In genomic region chr10:69645311-69645802, GRCm38 (mm10) we compare ENCODE assay signal across 25 mouse cellular contexts.
A peak's percentile ranks its signal among the peaks of the same experiment; 100 is the strongest.
DNase-seq lines count a peak whose midpoint lies in the region; ATAC-seq and TF ChIP-seq lines count a peak whose summit lies in the region.
"Had no signal": no experiment of that assay in that cellular context is flagged by ENCODE, and none has a peak within 500 bp of the region (broad histone marks: within the 10 kb centered on the region; RNA-seq: fewer than 3 reads in every experiment).

No protein-coding gene starts in this region.

- H3K4me2 ChIP-seq in heart, embryonic 13.5 days, result peak overlapping the region; percentile 11; the same call in 1 of the 2 replicates
- no peak overlapping the region for H3K4me2 ChIP-seq in midbrain, embryonic 11.5 days
- no peak overlapping the region for H3K4me2 ChIP-seq in midbrain, embryonic 16.5 days (ENCODE audit: low read length)
- H3K4me2 ChIP-seq: hindbrain, embryonic 15.5 days; limb, embryonic 12.5 days; midbrain, embryonic 12.5 days; neural tube, embryonic 13.5 days had no signal

- H3K36me3 ChIP-seq in heart, embryonic 13.5 days, result no peaks in the 10 kb centered on the region
- no peaks in the 10 kb centered on the region for H3K36me3 ChIP-seq in midbrain, embryonic 11.5 days (ENCODE audit: control insufficient read depth, insufficient read depth, low read length)
- H3K36me3 ChIP-seq in midbrain, embryonic 16.5 days (ENCODE audit: control insufficient read depth, insufficient read depth, low read length), result no peaks in the 10 kb centered on the region
- no peaks in the 10 kb centered on the region for H3K36me3 ChIP-seq in MEL (ENCODE audit: control insufficient read depth in 1 of 2, insufficient read depth in 2 of 2, low read length in 2 of 2)
- H3K36me3 ChIP-seq: hindbrain, embryonic 10.5 days; hindbrain, embryonic 15.5 days; limb, embryonic 12.5 days; midbrain, embryonic 12.5 days; neural tube, embryonic 13.5 days had no signal

- no peaks in the 10 kb centered on the region for H3K9me3 ChIP-seq in heart, embryonic 13.5 days
- no peaks in the 10 kb centered on the region for H3K9me3 ChIP-seq in midbrain, embryonic 11.5 days (ENCODE audit: control insufficient read depth, low read length)
- no peaks in the 10 kb centered on the region for H3K9me3 ChIP-seq in midbrain, embryonic 16.5 days (replicated peaks; ENCODE audit: control insufficient read depth, low read length, poor library complexity, severe bottlenecking)
- no peaks in the 10 kb centered on the region for H3K9me3 ChIP-seq in MEL (replicated peaks; ENCODE audit: insufficient read depth, low read length)
- H3K9me3 ChIP-seq: hindbrain, embryonic 10.5 days; hindbrain, embryonic 15.5 days; limb, embryonic 12.5 days; midbrain, embryonic 12.5 days; neural tube, embryonic 13.5 days had no signal

- ATAC-seq in heart, embryonic 13.5 days (ENCODE audit: extremely low read depth, insufficient number of reproducible peaks, low FRiP score, low TSS enrichment), result no peak
- no peak for ATAC-seq in midbrain, embryonic 11.5 days (ENCODE audit: low FRiP score)
- ATAC-seq in midbrain, embryonic 16.5 days, result no peak
- ATAC-seq: forebrain, embryonic 14.5 days; inflammation-experienced regulatory T-cells, adult 6 months had no signal

- TF ChIP-seq RAD21 in MEL (IDR thresholded peaks at IDR 0.05; ENCODE audit: low read depth, low read length), result no peak

- H3K4me1 ChIP-seq in heart, embryonic 13.5 days, result peaks cover 40% of the 10 kb centered on the region
- H3K4me1 ChIP-seq in midbrain, embryonic 11.5 days (ENCODE audit: control insufficient read depth, insufficient read depth, low read length), result no peaks in the 10 kb centered on the region
- H3K4me1 ChIP-seq in midbrain, embryonic 16.5 days (ENCODE audit: control insufficient read depth, insufficient read depth, low read length), result peaks cover 12% of the 10 kb centered on the region
- no peaks in the 10 kb centered on the region for H3K4me1 ChIP-seq in MEL (ENCODE audit: control insufficient read depth in 1 of 2, insufficient read depth in 2 of 2, low read length in 2 of 2)
- H3K4me1 ChIP-seq: limb, embryonic 12.5 days had no signal

- 66% methylated on average over 5 of the region's 5 CpGs for WGBS in heart, embryonic 13.5 days
- 93% methylated on average over 5 of the region's 5 CpGs for WGBS in midbrain, embryonic 11.5 days
- WGBS in midbrain, embryonic 16.5 days, result 95% methylated on average over 5 of the region's 5 CpGs

- H3K9ac ChIP-seq in heart, embryonic 13.5 days, result no peak overlapping the region
- H3K9ac ChIP-seq in midbrain, embryonic 11.5 days (ENCODE audit: low read length), result no peak overlapping the region
- H3K9ac ChIP-seq in midbrain, embryonic 16.5 days (ENCODE audit: low read depth, low read length), result no peak overlapping the region
- no peak overlapping the region for H3K9ac ChIP-seq in MEL (ENCODE audit: control insufficient read depth, low read depth, low read length, poor library complexity, severe bottlenecking)
- H3K9ac ChIP-seq: hindbrain, embryonic 15.5 days; limb, embryonic 12.5 days; midbrain, embryonic 12.5 days; neural tube, embryonic 13.5 days had no signal

- no peak overlapping the region for H3K4me3 ChIP-seq in heart, embryonic 13.5 days
- H3K4me3 ChIP-seq in midbrain, embryonic 11.5 days (ENCODE audit: low read depth, low read length), result no peak overlapping the region
- no peak overlapping the region for H3K4me3 ChIP-seq in midbrain, embryonic 16.5 days (ENCODE audit: low read depth, low read length)
- no peak overlapping the region for H3K4me3 ChIP-seq in MEL (ENCODE audit: control insufficient read depth in 1 of 2, insufficient read depth in 1 of 2, low read depth in 2 of 2, low read length in 2 of 2)
- H3K4me3 ChIP-seq: hindbrain, embryonic 10.5 days; hindbrain, embryonic 15.5 days; limb, embryonic 12.5 days; midbrain, embryonic 12.5 days; neural tube, embryonic 13.5 days had no signal

- no peak for TF ChIP-seq EP300 in MEL (IDR thresholded peaks at IDR 0.05; ENCODE audit: low read depth in 1 of 2, low read length in 2 of 2)

- TF ChIP-seq POLR2A in MEL (IDR thresholded peaks at IDR 0.05; ENCODE audit: control insufficient read depth in 1 of 2, insufficient read depth in 1 of 2, low read depth in 1 of 2, low read length in 2 of 2, poor library complexity in 1 of 2), result no peak

- H3K79me2 ChIP-seq in MEL (ENCODE audit: control insufficient read depth, insufficient read depth, low read length, poor library complexity), result no peaks in the 10 kb centered on the region

- H3K27me3 ChIP-seq in heart, embryonic 13.5 days (replicated peaks), result no peaks in the 10 kb centered on the region
- H3K27me3 ChIP-seq in midbrain, embryonic 11.5 days (ENCODE audit: control insufficient read depth, insufficient read depth, low read length), result no peaks in the 10 kb centered on the region
- H3K27me3 ChIP-seq in midbrain, embryonic 16.5 days (ENCODE audit: control insufficient read depth, insufficient read depth, low read depth, low read length), result no peaks in the 10 kb centered on the region
- no peaks in the 10 kb centered on the region for H3K27me3 ChIP-seq in MEL (ENCODE audit: control insufficient read depth in 1 of 2, insufficient read depth in 2 of 2, low read length in 2 of 2)
- H3K27me3 ChIP-seq: hindbrain, embryonic 15.5 days; limb, embryonic 12.5 days; midbrain, embryonic 12.5 days; neural tube, embryonic 13.5 days had no signal

- no peak for TF ChIP-seq CTCF in MEL (IDR thresholded peaks at IDR 0.05 in 2 of 3, conservative IDR thresholded peaks at IDR 0.05 in 1 of 3; ENCODE audit: control insufficient read depth in 1 of 3, insufficient read depth in 1 of 3, low read depth in 2 of 3, low read length in 3 of 3, poor library complexity in 1 of 3, severe bottlenecking in 1 of 3)

- H3K27ac ChIP-seq in heart, embryonic 13.5 days (replicated peaks), result peak overlapping the region; percentile 51
- H3K27ac ChIP-seq in midbrain, embryonic 11.5 days (ENCODE audit: low read depth, low read length), result no peak overlapping the region
- no peak overlapping the region for H3K27ac ChIP-seq in midbrain, embryonic 16.5 days (ENCODE audit: low read length)
- no peak overlapping the region for H3K27ac ChIP-seq in MEL (ENCODE audit: control insufficient read depth, low read depth, low read length)
- H3K27ac ChIP-seq: hindbrain, embryonic 10.5 days; hindbrain, embryonic 15.5 days; limb, embryonic 12.5 days; midbrain, embryonic 12.5 days; neural tube, embryonic 13.5 days had no signal

- no peak for DNase-seq in heart, adult 8-10 months (ENCODE audit: low spot score)
- peak; percentile 26 for DNase-seq in midbrain, embryonic 11.5 days (ENCODE audit: low spot score, missing footprints)
- DNase-seq in ES-CJ7 (ENCODE audit: low read depth, low spot score) (peak; percentile 15), MEL (ENCODE audit: low read depth, low spot score) (no peak)
- no peak for DNase-seq in gastrocnemius, postnatal 4 days (ENCODE audit: low spot score in 2 of 2)
- DNase-seq: adrenal gland, adult 2 months; adrenal gland, postnatal 36 days; B cell, adult 2 months; cerebellum, adult 18-20 months; gastrocnemius, postnatal 14 days; kidney, adult 11 months; kidney, postnatal 14 days; layer of hippocampus, adult 9-11 months; lung, postnatal 36 days; thymus, adult 18-20 months; thymus, postnatal 25 days had no signal

TF ChIP-seq in MEL, 35 proteins besides CTCF, POLR2A, EP300 and RAD21:
- TF ChIP-seq JUND (IDR thresholded peaks at IDR 0.05; ENCODE audit: low read depth, low read length) (no peak), KAT2A (conservative IDR thresholded peaks at IDR 0.05; ENCODE audit: low read depth, low read length) (no peak), BHLHE40 (IDR thresholded peaks at IDR 0.05; ENCODE audit: borderline replicate concordance, low read depth, low read length) (no peak), UBTF (IDR thresholded peaks at IDR 0.05; ENCODE audit: borderline replicate concordance, insufficient read depth, low read depth, low read length) (no peak), CHD1 (IDR thresholded peaks at IDR 0.05; ENCODE audit: low read depth, low read length) (no peak), MAFK (IDR thresholded peaks at IDR 0.05; ENCODE audit: borderline replicate concordance, low read depth, low read length) (peak; percentile 50; the same call in 1 of the 2 replicates), USF1 (IDR thresholded peaks at IDR 0.05; ENCODE audit: low read depth, low read length) (no peak)

Comparison
In these comparisons a context has a peak if more than half of its experiments do, and no peak if none do; other contexts are left out.
1. DNase-seq: peak in midbrain, embryonic 11.5 days (single experiment) and ES-CJ7 (single experiment); none in heart, adult 8-10 months (single experiment), MEL (single experiment) and gastrocnemius, postnatal 4 days (0 of 2).